Mouse (Mus musculus): ENCODE results near the gene Ntmt1.

GRCm38 (mm10) chr2:30803604-30804003 is 4.0 kb upstream of the Ntmt1 start, which contains the start of gene 1700001O22Rik:
- TF ChIP-seq POLR2A (IDR thresholded peaks at IDR 0.05; ENCODE audit: low read depth, low read length) = no peak
- TF ChIP-seq CTCF (IDR thresholded peaks at IDR 0.05; ENCODE audit: extremely low read depth, insufficient read depth, insufficient read length, insufficient replicate concordance) = no peak
